Mouse (Mus musculus) olfactory bulb, adult 2 months (tissue): ENCODE data around the gene Fstl4.

Experiments used
- CTCF ChIP-seq: fragments of 200-500 bp; IDR thresholded peaks from 2 replicates; pipeline ENCODE4 v1.5.1; 2012; ENCODE audit warnings: low read depth, mild to moderate bottlenecking, low read length, moderate library complexity; ENCODE audit not compliant: insufficient read depth
- POLR2A ChIP-seq: fragments of 200-500 bp; IDR thresholded peaks from 2 replicates; pipeline ENCODE4 v1.6.1; 2012; ENCODE audit warnings: mild to moderate bottlenecking, low read depth, low read length, moderate library complexity; ENCODE audit not compliant: insufficient read depth

DNA sequence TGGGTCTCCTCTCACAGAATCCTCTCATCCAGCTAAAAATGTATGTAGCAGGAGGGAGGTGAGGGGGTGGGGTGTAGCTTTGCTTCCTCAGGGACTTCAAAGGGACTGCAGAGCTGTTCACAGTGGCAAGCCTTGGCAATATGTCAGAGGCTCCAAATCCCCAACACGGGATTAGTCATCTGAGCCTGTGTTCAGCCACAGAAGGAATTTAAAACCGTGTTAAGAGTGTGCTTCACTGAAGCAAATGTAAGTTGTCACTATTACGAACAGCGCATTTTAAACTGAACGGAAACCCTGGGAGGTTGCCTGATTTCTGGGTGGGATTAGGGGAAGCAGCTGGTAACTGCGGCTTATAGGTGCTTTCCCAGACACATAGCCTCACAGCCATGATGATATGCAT lies 123.7 kb downstream of the Fstl4 start:
- TF ChIP-seq CTCF = no peak
- TF ChIP-seq POLR2A = no peak
